Mouse (Mus musculus) heart, adult 2 months (tissue): ENCODE measurements around the gene Ptprm.

Experiments
- CTCF ChIP-seq: fragments of 200-600 bp; IDR thresholded peaks from 2 replicates; pipeline ENCODE4 v1.8.1; 2022; ENCODE audit warnings: antibody characterized with exemption, mild to moderate bottlenecking, moderate library complexity
- EP300 ChIP-seq: fragments of 200-500 bp; IDR thresholded peaks from 2 replicates; pipeline ENCODE4 v1.6.1; 2011; ENCODE audit warnings: low read depth, low read length, control low read depth; ENCODE audit not compliant: insufficient read depth
- POLR2A ChIP-seq: fragments of 200-500 bp; IDR thresholded peaks from 2 replicates; pipeline ENCODE4 v1.6.1; 2011; ENCODE audit warnings: mild to moderate bottlenecking, low read depth, low read length, control low read depth; ENCODE audit not compliant: insufficient read depth

GRCm38 (mm10) chr17:67186879-67187278 is 167.4 kb downstream of the Ptprm start:
- TF ChIP-seq POLR2A (no peak), CTCF (no peak), EP300 (no peak)
